Mouse (Mus musculus) fat pad, adult 2 months (tissue): Measurements from ENCODE around the gene Frs2.
"Not testable (repeated sequence)": the region's sequence is repeated elsewhere in the genome, so short reads cannot be mapped to it uniquely, and the experiment has no call there.

Source experiments
- DNase-seq: peaks from one replicate; pipeline ENCODE4 v3.0.0-alpha.2; 2011; ENCODE audit warnings: low read depth, low spot score; ENCODE audit errors: extremely low read depth

The Frs2 gene

DNA sequence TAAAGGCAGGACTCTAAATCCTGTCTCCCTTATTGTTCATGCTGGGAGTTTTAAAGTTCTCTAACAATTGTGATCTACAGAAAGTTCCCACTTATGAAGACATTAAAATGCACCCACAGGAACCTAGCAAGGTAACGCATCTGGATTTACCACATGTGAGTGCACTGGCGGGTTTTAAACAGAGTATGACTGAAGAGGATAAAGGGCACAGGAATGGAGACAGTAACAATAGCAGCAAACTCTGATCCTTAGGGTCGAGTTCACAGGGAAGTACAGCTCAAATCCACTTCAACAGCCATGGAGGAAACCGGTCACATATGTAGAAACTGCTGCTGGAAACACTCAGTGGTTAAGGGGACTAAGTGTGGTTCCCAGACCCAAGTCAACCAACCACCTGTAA, 99.1 kb downstream of the Frs2 start:
- DNase-seq = no peak

DNA sequence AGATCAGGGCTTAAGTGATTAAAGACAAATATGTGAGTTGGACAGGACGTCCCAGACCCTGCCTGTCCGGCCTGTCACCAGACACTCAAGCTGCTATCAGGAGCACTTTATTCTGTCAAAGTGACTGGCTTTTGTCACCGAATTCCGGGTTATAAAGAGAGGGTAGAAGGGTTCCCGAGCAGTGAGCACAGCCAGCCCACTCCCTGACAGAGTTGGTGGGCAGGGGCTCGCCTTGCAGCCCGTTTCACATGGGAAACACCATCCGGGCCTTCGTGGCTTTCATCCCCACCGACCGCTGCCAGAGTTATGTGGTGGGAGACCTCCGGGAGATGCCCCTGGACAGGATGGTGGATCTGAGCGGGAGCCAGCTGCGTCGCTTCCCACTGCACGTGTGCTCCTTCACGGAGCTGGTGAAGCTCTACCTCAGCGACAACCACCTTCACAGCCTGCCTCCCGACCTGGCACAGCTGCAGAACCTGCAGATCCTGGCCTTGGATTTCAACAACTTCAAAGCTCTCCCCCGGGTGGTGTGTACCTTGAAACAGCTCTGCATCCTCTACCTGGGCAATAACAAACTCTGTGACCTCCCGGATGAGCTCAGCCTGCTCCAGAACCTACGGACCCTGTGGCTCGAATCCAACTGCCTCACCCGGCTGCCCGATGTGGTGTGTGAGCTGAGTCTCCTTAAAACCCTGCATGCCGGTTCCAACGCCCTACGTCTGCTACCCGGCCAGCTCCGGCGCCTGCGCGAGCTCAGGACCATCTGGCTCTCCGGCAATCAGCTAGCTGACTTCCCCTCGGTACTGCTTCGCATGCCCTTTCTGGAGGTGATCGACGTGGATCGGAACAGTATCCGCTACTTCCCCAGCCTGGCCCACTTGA, 102.9 kb downstream of the Frs2 start, which contains the start of gene Lrrc10:
Gene Lrrc10, plus strand, starts transcription at position 167 of the 882 bp plus-strand sequence.
- no peak for DNase-seq

GRCm38 (mm10) chr10:117043497-117044166, 104.7 kb downstream of the Frs2 start:
- not testable (repeated sequence) for DNase-seq

GRCm38 (mm10) chr10:117042295-117042694, 106.0 kb downstream of the Frs2 start:
- no peak for DNase-seq

- no peak for DNase-seq
These were observed 108.0 kb downstream of the Frs2 start for GRCm38 (mm10) chr10:117040355-117040754.

GRCm38 (mm10) chr10:117033785-117034184, 114.5 kb downstream of the Frs2 start:
- DNase-seq = no peak

- DNase-seq = no peak
These were observed 117.2 kb downstream of the Frs2 start for GRCm38 (mm10) chr10:117031160-117031559.

GRCm38 (mm10) chr10:117026176-117026575, 122.2 kb downstream of the Frs2 start:
- DNase-seq = no peak

GRCm38 (mm10) chr10:117025776-117026175, 122.6 kb downstream of the Frs2 start:
- not testable (repeated sequence) for DNase-seq

DNA sequence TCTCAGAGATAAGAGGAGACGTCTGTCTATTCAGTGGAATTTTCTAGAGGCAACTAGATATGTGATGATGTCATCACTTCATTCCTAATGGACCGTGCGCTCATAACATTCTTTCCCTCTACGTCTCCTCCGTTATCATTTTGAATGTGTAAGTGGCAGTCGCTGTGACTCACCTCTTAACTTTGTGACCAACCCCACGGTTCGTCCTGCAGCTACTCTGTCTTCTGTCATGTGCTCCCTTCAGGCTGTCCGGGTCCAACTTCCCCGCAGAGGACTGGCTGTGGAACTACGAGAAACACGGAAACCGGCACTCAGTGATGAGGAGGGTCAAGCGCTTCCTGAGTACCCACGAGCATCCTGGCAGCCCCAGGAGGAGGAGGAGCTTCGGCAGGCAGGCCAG, 124.6 kb downstream of the Frs2 start:
- no peak for DNase-seq

DNA sequence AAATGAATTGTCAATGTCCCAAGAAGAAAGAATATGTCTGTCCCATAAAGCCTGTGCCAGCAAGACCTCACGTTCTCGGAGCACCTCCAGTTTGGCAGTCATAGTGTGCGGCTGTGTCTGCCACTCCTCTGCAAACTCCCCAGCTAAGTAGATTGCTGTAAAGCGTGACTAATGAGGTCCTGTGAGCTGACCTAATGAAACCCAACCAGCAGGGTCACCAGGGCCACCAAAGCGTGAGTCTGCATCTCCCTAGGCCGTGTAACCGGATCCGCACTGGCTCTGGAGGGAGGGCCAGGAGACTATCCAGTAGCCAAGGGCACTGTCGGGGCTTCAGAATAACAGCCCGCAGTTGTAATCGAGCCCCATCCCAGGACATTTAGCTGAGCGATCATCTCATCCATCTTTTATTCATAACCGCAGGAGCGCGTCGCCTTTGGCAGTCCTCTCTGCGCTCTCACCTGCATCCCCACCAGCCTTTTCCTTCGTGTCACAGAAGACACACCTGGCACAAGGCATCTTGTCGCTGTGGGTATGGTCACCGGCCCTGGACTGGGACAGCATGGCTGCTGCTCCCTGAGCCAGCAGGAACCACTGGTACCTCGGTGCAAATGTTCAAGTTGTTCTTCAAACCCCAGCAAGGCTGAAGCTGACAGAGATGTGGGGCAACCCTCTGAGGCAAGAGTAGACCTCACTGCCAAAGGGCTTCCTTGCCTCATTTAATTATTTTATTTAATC, 127.1 kb downstream of the Frs2 start:
- DNase-seq = no peak
